Mouse (Mus musculus): ENCODE data around the gene Robo1. TPM values are rescaled to one million over a fixed set of nuclear protein-coding genes. Genes with fewer than 3 reads are reported as not detected.

Robo1 gene
- polyA plus RNA-seq, 1 experiment from 2014 or later: 44.5 TPM

- WGBS: 86% methylated on average over 4 of the region's 4 CpGs
- Histone ChIP-seq H3K27ac (replicated peaks) (no peak overlapping the region), H3K9me3 (no peaks in the 10 kb centered on the region), H3K27me3 (replicated peaks; ENCODE audit: low read depth, poor library complexity, severe bottlenecking) (no peaks in the 10 kb centered on the region), H3K36me3 (replicated peaks) (peaks cover 27% of the 10 kb centered on the region), H3K4me3 (no peak overlapping the region), H3K4me1 (no peaks in the 10 kb centered on the region)
- DNase-seq (ENCODE audit: low spot score): no peak
Observed at GRCm38 (mm10) chr16:73030999-73031398, 722.9 kb downstream of the Robo1 start.

- Histone ChIP-seq H3K9me3 (no peaks in the 10 kb centered on the region), H3K36me3 (replicated peaks) (peaks cover 48% of the 10 kb centered on the region), H3K4me1 (no peaks in the 10 kb centered on the region), H3K27me3 (replicated peaks; ENCODE audit: low read depth, poor library complexity, severe bottlenecking) (no peaks in the 10 kb centered on the region), H3K4me3 (no peak overlapping the region), H3K27ac (replicated peaks) (no peak overlapping the region)
- no peak for DNase-seq (ENCODE audit: low spot score)
- WGBS: 89% methylated on average over 20 of the region's 20 CpGs
Observed at GRCm38 (mm10) chr16:73035210-73035985, 727.3 kb downstream of the Robo1 start.

- DNase-seq (ENCODE audit: low spot score): no peak
- no peak overlapping the region for H3K4me3 ChIP-seq
- peaks cover 77% of the 10 kb centered on the region for H3K36me3 ChIP-seq (replicated peaks)
- WGBS: 71% methylated on average over 7 of the region's 7 CpGs
- peaks cover 9% of the 10 kb centered on the region; the same call in 1 of the 2 replicates for H3K9me3 ChIP-seq
- H3K4me1 ChIP-seq: no peaks in the 10 kb centered on the region
- H3K27ac ChIP-seq (replicated peaks): no peak overlapping the region
- no peaks in the 10 kb centered on the region for H3K27me3 ChIP-seq (replicated peaks; ENCODE audit: low read depth, poor library complexity, severe bottlenecking)
Observed at GRCm38 (mm10) chr16:73038552-73038951, 730.4 kb downstream of the Robo1 start.

GRCm38 (mm10) chr16:73062461-73062860, 754.4 kb downstream of the Robo1 start:
- H3K4me3 ChIP-seq: no peak overlapping the region
- no peak for DNase-seq (ENCODE audit: low spot score)
- WGBS: 93% methylated on average over 3 of the region's 3 CpGs
- no peaks in the 10 kb centered on the region for H3K27me3 ChIP-seq (replicated peaks; ENCODE audit: low read depth, poor library complexity, severe bottlenecking)
- no peak overlapping the region for H3K27ac ChIP-seq (replicated peaks)
- no peaks in the 10 kb centered on the region for H3K4me1 ChIP-seq
- H3K9me3 ChIP-seq: no peaks in the 10 kb centered on the region
- H3K36me3 ChIP-seq (replicated peaks): no peaks in the 10 kb centered on the region

DNA sequence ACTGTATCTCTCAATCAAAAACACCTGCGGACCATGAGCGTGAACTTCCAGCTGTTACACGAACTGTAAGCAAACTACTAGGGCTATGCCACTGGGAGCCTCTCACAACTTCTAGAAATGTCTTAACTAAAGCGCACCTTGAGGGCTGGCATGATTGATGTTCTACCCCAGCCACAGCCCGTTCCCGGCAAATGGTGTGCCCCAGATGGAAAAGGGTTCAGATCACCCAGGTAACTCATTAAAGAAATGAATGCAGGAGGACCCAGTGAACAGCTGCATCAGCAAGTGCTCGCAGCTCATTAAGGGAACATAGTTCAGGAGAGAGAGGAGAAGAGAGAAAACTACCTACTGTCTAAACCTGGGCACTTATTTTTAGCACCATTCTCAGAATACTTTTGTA, 759.7 kb downstream of the Robo1 start:
- 85% methylated on average over 7 of the region's 7 CpGs for WGBS
- no peaks in the 10 kb centered on the region for H3K27me3 ChIP-seq (replicated peaks; ENCODE audit: low read depth, poor library complexity, severe bottlenecking)
- H3K27ac ChIP-seq (replicated peaks): no peak overlapping the region
- H3K36me3 ChIP-seq (replicated peaks): no peaks in the 10 kb centered on the region
- no peaks in the 10 kb centered on the region for H3K9me3 ChIP-seq
- DNase-seq (ENCODE audit: low spot score): no peak
- H3K4me3 ChIP-seq: no peak overlapping the region
- H3K4me1 ChIP-seq: no peaks in the 10 kb centered on the region

DNA sequence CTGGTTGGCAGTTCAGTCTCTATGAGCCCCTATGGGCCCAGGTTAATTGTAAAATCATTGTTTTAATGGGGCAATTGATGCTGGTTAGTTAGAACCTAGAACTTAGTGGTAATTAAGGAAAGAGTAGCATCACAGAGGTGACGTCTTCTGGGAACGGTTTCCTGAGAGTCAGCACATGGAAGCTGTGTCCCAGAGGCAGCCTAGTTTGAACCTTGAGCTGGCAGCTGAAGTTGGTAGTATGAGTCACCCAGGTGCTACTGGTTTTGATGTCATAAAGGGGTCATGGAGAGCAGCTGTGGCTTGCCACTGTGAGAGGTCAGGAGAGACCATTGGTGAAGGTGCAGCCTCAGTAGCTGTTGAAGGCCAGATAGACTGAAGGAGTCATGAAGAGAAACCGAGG, 763.9 kb downstream of the Robo1 start:
- Histone ChIP-seq H3K4me1 (no peaks in the 10 kb centered on the region), H3K27me3 (replicated peaks; ENCODE audit: low read depth, poor library complexity, severe bottlenecking) (no peaks in the 10 kb centered on the region), H3K27ac (replicated peaks) (no peak overlapping the region), H3K36me3 (replicated peaks) (no peaks in the 10 kb centered on the region), H3K4me3 (no peak overlapping the region), H3K9me3 (no peaks in the 10 kb centered on the region)
- 95% methylated on average over 3 of the region's 3 CpGs for WGBS
- DNase-seq (ENCODE audit: low spot score): no peak

DNA sequence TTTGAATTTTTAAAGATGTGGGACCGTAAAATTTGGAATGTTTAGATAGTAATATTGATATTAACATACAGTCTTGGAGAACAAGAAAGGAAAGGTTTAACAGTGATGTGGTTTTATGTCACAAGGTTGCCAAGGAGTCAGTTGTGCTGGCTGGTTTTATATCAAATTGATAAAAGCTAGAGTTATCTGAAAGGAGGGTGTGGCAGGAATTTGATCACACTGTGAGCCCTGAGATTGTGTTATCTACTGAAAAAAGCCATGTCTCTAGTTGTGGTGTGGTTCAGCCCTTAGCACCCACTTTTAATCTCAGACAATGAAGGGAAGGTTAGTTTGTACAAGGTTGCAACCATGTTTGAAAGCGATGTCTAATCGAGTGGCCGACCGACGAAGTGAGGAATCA, 764.8 kb downstream of the Robo1 start:
- Histone ChIP-seq H3K9me3 (no peaks in the 10 kb centered on the region), H3K36me3 (replicated peaks) (no peaks in the 10 kb centered on the region), H3K27ac (replicated peaks) (no peak overlapping the region), H3K4me3 (no peak overlapping the region), H3K4me1 (no peaks in the 10 kb centered on the region), H3K27me3 (replicated peaks; ENCODE audit: low read depth, poor library complexity, severe bottlenecking) (no peaks in the 10 kb centered on the region)
- WGBS: 95% methylated on average over 6 of the region's 6 CpGs
- no peak for DNase-seq (ENCODE audit: low spot score)

- H3K9me3 ChIP-seq: no peaks in the 10 kb centered on the region
- 71% methylated on average over 4 of the region's 4 CpGs for WGBS
- no peak for DNase-seq (ENCODE audit: low spot score)
Observed at GRCm38 (mm10) chr16:73082420-73082819, 774.3 kb downstream of the Robo1 start.

DNA sequence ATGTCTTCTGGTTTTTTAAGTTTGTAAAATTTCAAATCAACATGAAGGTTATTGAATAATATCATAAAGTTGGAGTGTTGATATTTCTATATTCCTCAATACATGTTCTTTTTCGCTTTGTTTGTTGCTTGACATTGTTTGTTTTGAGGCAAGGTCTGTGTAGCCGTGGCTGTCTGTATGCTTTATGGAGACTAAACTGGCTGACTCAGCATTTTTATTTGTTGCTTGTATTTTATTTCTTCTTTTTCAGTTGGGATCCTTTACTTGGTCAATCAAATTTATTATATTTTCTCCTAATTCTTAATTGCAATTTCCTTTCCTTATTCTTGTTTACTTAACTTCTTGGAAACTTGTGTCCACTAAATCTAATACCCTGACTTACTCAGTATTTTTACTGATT, 775.0 kb downstream of the Robo1 start:
- Histone ChIP-seq H3K36me3 (replicated peaks) (no peaks in the 10 kb centered on the region), H3K27me3 (replicated peaks; ENCODE audit: low read depth, poor library complexity, severe bottlenecking) (no peaks in the 10 kb centered on the region), H3K9me3 (no peaks in the 10 kb centered on the region), H3K4me3 (no peak overlapping the region), H3K27ac (replicated peaks) (no peak overlapping the region), H3K4me1 (no peaks in the 10 kb centered on the region)
- 90% methylated on average over 2 of the region's 2 CpGs for WGBS
- DNase-seq (ENCODE audit: low spot score): no peak

More at GRCm38 (mm10) chr16:73082420-73082819, 774.3 kb downstream of the Robo1 start:
- no peak overlapping the region for H3K4me3 ChIP-seq
- no peak overlapping the region for H3K27ac ChIP-seq (replicated peaks)
- H3K27me3 ChIP-seq (replicated peaks; ENCODE audit: low read depth, poor library complexity, severe bottlenecking): no peaks in the 10 kb centered on the region
- H3K36me3 ChIP-seq (replicated peaks): no peaks in the 10 kb centered on the region
- H3K4me1 ChIP-seq: no peaks in the 10 kb centered on the region
